16 mouse cellular contexts compared by ENCODE assay signal in the genomic region with DNA sequence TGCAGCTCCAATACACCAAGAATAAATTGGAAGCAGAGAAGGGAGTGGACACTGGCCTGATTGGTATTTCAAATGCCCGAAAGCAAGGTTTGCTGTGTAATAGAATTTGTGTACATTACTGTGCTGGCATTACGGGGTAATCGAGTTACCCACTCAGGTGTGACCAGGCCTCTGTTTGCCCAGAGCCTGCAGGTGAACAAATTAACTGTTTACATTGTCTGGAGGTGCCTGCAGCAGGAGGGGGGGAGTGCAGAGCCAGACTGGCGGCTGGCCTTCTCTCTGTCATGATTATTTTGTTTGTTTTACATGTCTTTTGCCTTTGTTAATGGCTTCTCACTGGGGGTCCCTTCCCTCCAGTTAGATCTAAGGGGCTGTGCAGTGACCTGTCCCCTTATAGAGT. TPM values are rescaled to one million over a fixed set of nuclear protein-coding genes. Genes with fewer than 3 reads are reported as not detected.
DNase-seq lines count a peak whose midpoint lies in the region; ATAC-seq and TF ChIP-seq lines count a peak whose summit lies in the region.
"Had no signal": no experiment of that assay in that cellular context is flagged by ENCODE, and none has a peak within 500 bp of the region (broad histone marks: within the 10 kb centered on the region; RNA-seq: fewer than 3 reads in every experiment).

No protein-coding gene starts in this region.

- H3K4me3 ChIP-seq in lung, embryonic 14.5 days (ENCODE audit: low read depth, low read length), result no peak overlapping the region
- H3K4me3 ChIP-seq in hindbrain, embryonic 12.5 days, result no peak overlapping the region
- no peak overlapping the region for H3K4me3 ChIP-seq in kidney, embryonic 14.5 days (ENCODE audit: low read length)
- no peak overlapping the region for H3K4me3 ChIP-seq in neural tube, embryonic 14.5 days (ENCODE audit: low read depth, low read length)
- H3K4me3 ChIP-seq in cerebellum, adult 2 months (replicated peaks; ENCODE audit: insufficient read depth, low read depth, low read length), result no peak overlapping the region
- no peak overlapping the region for H3K4me3 ChIP-seq in heart, embryonic 11.5 days (ENCODE audit: low read depth, low read length)
- H3K4me3 ChIP-seq: erythroblast, embryonic 14.5 days; heart, embryonic 15.5 days; liver, embryonic 15.5 days had no signal

- H3K4me1 ChIP-seq in lung, embryonic 14.5 days (ENCODE audit: insufficient read depth), result peaks cover 3% of the 10 kb centered on the region; the same call in 1 of the 2 replicates
- peaks cover 36% of the 10 kb centered on the region for H3K4me1 ChIP-seq in hindbrain, embryonic 12.5 days
- peaks cover 46% of the 10 kb centered on the region for H3K4me1 ChIP-seq in kidney, embryonic 14.5 days (ENCODE audit: control insufficient read depth, insufficient read depth, low read length)
- H3K4me1 ChIP-seq in neural tube, embryonic 14.5 days (ENCODE audit: control insufficient read depth, insufficient read depth, low read length), result peaks cover 36% of the 10 kb centered on the region
- H3K4me1 ChIP-seq in cerebellum, adult 2 months (ENCODE audit: control insufficient read depth, insufficient read depth, low read length), result peaks cover 5% of the 10 kb centered on the region
- H3K4me1 ChIP-seq in heart, embryonic 11.5 days (ENCODE audit: control insufficient read depth, insufficient read depth, low read length), result 0 out of 2 replicates have a peak, but pooled peaks cover 3% of the 10 kb centered on the region
- H3K4me1 ChIP-seq: liver, embryonic 15.5 days had no signal

- H3K27me3 ChIP-seq in lung, embryonic 14.5 days (ENCODE audit: insufficient read depth, low read length), result no peaks in the 10 kb centered on the region
- peaks cover 9% of the 10 kb centered on the region; the same call in 1 of the 2 replicates for H3K27me3 ChIP-seq in hindbrain, embryonic 12.5 days
- no peaks in the 10 kb centered on the region for H3K27me3 ChIP-seq in kidney, embryonic 14.5 days (ENCODE audit: control insufficient read depth, insufficient read depth, low read length)
- H3K27me3 ChIP-seq in neural tube, embryonic 14.5 days (ENCODE audit: control insufficient read depth, insufficient read depth, low read length), result no peaks in the 10 kb centered on the region
- no peaks in the 10 kb centered on the region for H3K27me3 ChIP-seq in cerebellum, adult 2 months (ENCODE audit: control insufficient read depth, insufficient read depth, low read length)
- H3K27me3 ChIP-seq in heart, embryonic 11.5 days (ENCODE audit: control insufficient read depth, insufficient read depth, low read length), result peaks cover 7% of the 10 kb centered on the region; the same call in 1 of the 2 replicates

- TF ChIP-seq CTCF in lung, embryonic 14.5 days (IDR thresholded peaks at IDR 0.05; ENCODE audit: low read depth), result no peak
- TF ChIP-seq CTCF in cerebellum, adult 2 months (IDR thresholded peaks at IDR 0.05; ENCODE audit: borderline replicate concordance, insufficient read depth, low read depth, low read length), result no peak

- no peak overlapping the region for H3K9ac ChIP-seq in lung, embryonic 14.5 days
- H3K9ac ChIP-seq in hindbrain, embryonic 12.5 days, result no peak overlapping the region
- H3K9ac ChIP-seq in kidney, embryonic 14.5 days (ENCODE audit: low read depth, low read length), result no peak overlapping the region
- H3K9ac ChIP-seq in neural tube, embryonic 14.5 days (replicated peaks; ENCODE audit: low read depth, low read length), result no peak overlapping the region
- H3K9ac ChIP-seq in heart, embryonic 11.5 days (ENCODE audit: low read depth, low read length), result no peak overlapping the region
- H3K9ac ChIP-seq: heart, embryonic 15.5 days; liver, embryonic 15.5 days had no signal

- no peak for DNase-seq in lung, embryonic 14.5 days
- DNase-seq in lung, postnatal 10 days, result no peak
- no peak for DNase-seq in right cerebral cortex, postnatal 25 days
- DNase-seq in cerebellum, adult 2 months, result no peak
- DNase-seq: adrenal gland, postnatal 14 days; cerebellum, postnatal 14 days; right cerebral cortex, adult 18-20 months; thymus, adult 18-20 months had no signal

- no peaks in the 10 kb centered on the region for H3K36me3 ChIP-seq in lung, embryonic 14.5 days (ENCODE audit: insufficient read depth)
- no peaks in the 10 kb centered on the region for H3K36me3 ChIP-seq in hindbrain, embryonic 12.5 days
- no peaks in the 10 kb centered on the region for H3K36me3 ChIP-seq in kidney, embryonic 14.5 days (ENCODE audit: control insufficient read depth, insufficient read depth, low read length)
- no peaks in the 10 kb centered on the region for H3K36me3 ChIP-seq in neural tube, embryonic 14.5 days (ENCODE audit: control insufficient read depth, insufficient read depth, low read length)
- no peaks in the 10 kb centered on the region for H3K36me3 ChIP-seq in heart, embryonic 11.5 days (ENCODE audit: control insufficient read depth, insufficient read depth, low read length)
- H3K36me3 ChIP-seq: G1E; heart, embryonic 15.5 days; liver, embryonic 15.5 days had no signal

- H3K4me2 ChIP-seq in lung, embryonic 14.5 days, result no peak overlapping the region
- no peak overlapping the region; the same call in 1 of the 2 replicates for H3K4me2 ChIP-seq in hindbrain, embryonic 12.5 days (replicated peaks)
- H3K4me2 ChIP-seq in kidney, embryonic 14.5 days (replicated peaks; ENCODE audit: low read depth, low read length), result no peak overlapping the region
- no peak overlapping the region for H3K4me2 ChIP-seq in neural tube, embryonic 14.5 days (ENCODE audit: low read depth, low read length)
- H3K4me2 ChIP-seq in heart, embryonic 11.5 days, result no peak overlapping the region
- H3K4me2 ChIP-seq: heart, embryonic 15.5 days; liver, embryonic 15.5 days had no signal

- peak overlapping the region; percentile 40; the same call in 1 of the 2 replicates for H3K27ac ChIP-seq in lung, embryonic 14.5 days (ENCODE audit: low read depth)
- H3K27ac ChIP-seq in hindbrain, embryonic 12.5 days, result 0 out of 2 replicates have a peak overlapping the region, but pooled peaks have one; percentile 18
- H3K27ac ChIP-seq in kidney, embryonic 14.5 days (ENCODE audit: low read depth, low read length), result peak overlapping the region; percentile 25; the same call in 1 of the 2 replicates
- H3K27ac ChIP-seq in neural tube, embryonic 14.5 days (ENCODE audit: low read depth, low read length), result peak overlapping the region; percentile 62
- H3K27ac ChIP-seq in cerebellum, adult 2 months (ENCODE audit: insufficient read depth, low read length), result no peak overlapping the region
- no peak overlapping the region for H3K27ac ChIP-seq in heart, embryonic 11.5 days (ENCODE audit: low read depth, low read length)
- H3K27ac ChIP-seq: heart, embryonic 15.5 days; liver, embryonic 15.5 days had no signal

- no peak for TF ChIP-seq POLR2A in cerebellum, adult 2 months (IDR thresholded peaks at IDR 0.05; ENCODE audit: borderline replicate concordance, insufficient read depth, low read length)

- H3K9me3 ChIP-seq in lung, embryonic 14.5 days (ENCODE audit: low read depth, low read length), result no peaks in the 10 kb centered on the region
- no peaks in the 10 kb centered on the region for H3K9me3 ChIP-seq in hindbrain, embryonic 12.5 days (replicated peaks)
- no peaks in the 10 kb centered on the region for H3K9me3 ChIP-seq in kidney, embryonic 14.5 days (ENCODE audit: control insufficient read depth, low read length)
- no peaks in the 10 kb centered on the region for H3K9me3 ChIP-seq in neural tube, embryonic 14.5 days (ENCODE audit: control insufficient read depth, low read length)
- H3K9me3 ChIP-seq in heart, embryonic 11.5 days (replicated peaks; ENCODE audit: control insufficient read depth, low read length), result no peaks in the 10 kb centered on the region
- H3K9me3 ChIP-seq: G1E; heart, embryonic 15.5 days; liver, embryonic 15.5 days had no signal

- WGBS in lung, embryonic 14.5 days, result 30% methylated on average over 4 of the region's 4 CpGs
- WGBS in hindbrain, embryonic 12.5 days, result 22% methylated on average over 4 of the region's 4 CpGs
- WGBS in kidney, embryonic 14.5 days, result 18% methylated on average over 4 of the region's 4 CpGs
- WGBS in neural tube, embryonic 14.5 days, result 39% methylated on average over 4 of the region's 4 CpGs
- 79% methylated on average over 4 of the region's 4 CpGs for whole genome bisulfite sequencing in cerebellum, adult 2 months
- WGBS in heart, embryonic 11.5 days (ENCODE audit: insufficient replicate concordance), result 68% methylated on average over 4 of the region's 4 CpGs

- ATAC-seq in lung, embryonic 14.5 days (ENCODE audit: insufficient read depth), result peak; percentile 35; the same call in 1 of the 2 replicates
- no peak for ATAC-seq in hindbrain, embryonic 12.5 days (ENCODE audit: low FRiP score)
- ATAC-seq in kidney, embryonic 14.5 days (ENCODE audit: low FRiP score, low TSS enrichment), result peak; percentile 50; the same call in 1 of the 2 replicates
- ATAC-seq in neural tube, embryonic 14.5 days (ENCODE audit: low read depth), result no peak
- ATAC-seq in heart, embryonic 11.5 days (replicated peaks; ENCODE audit: insufficient number of reproducible peaks, low FRiP score, low TSS enrichment), result no peak

RNA-seq across cellular contexts. Expression of a gene that starts 44.7 kb away (rescaled TPM):
- polyA plus RNA-seq in lung, embryonic 14.5 days (2014; fragmentation: Nextera tagmentation; extraction: Ambion mirVana), result 10.3 and 15.7 TPM in 2 replicates
- 40.5 and 45.1 TPM in 2 replicates for polyA plus RNA-seq in hindbrain, embryonic 12.5 days (2016; fragmentation: Nextera tagmentation; extraction: Ambion mirVana)
- 8.6 and 10.2 TPM in 2 replicates for polyA plus RNA-seq in kidney, embryonic 14.5 days (2014; fragmentation: Nextera tagmentation; extraction: Ambion mirVana)
- 43.9 and 51.2 TPM in 2 replicates for polyA plus RNA-seq in neural tube, embryonic 14.5 days (2014; fragmentation: Nextera tagmentation; extraction: Ambion mirVana)
- 38.5 and 38.9 TPM in 2 replicates for polyA plus RNA-seq in cerebellum, adult 2 months (2012; rRNA removed)
- polyA plus RNA-seq in heart, embryonic 11.5 days (2014; fragmentation: Nextera tagmentation; extraction: Ambion mirVana), result 6.8 and 7.0 TPM in 2 replicates

RNA-seq across cellular contexts. Expression of a gene that starts 56.3 kb away (rescaled TPM):
- 103 and 112 TPM in 2 replicates for polyA plus RNA-seq in lung, embryonic 14.5 days (2014; fragmentation: Nextera tagmentation; extraction: Ambion mirVana)
- polyA plus RNA-seq in hindbrain, embryonic 12.5 days (2016; fragmentation: Nextera tagmentation; extraction: Ambion mirVana), result 136 TPM in 2 replicates
- polyA plus RNA-seq in kidney, embryonic 14.5 days (2014; fragmentation: Nextera tagmentation; extraction: Ambion mirVana), result 137 and 181 TPM in 2 replicates
- polyA plus RNA-seq in neural tube, embryonic 14.5 days (2014; fragmentation: Nextera tagmentation; extraction: Ambion mirVana), result 62.5 and 66.5 TPM in 2 replicates
- 37.9 and 40.7 TPM in 2 replicates for polyA plus RNA-seq in cerebellum, adult 2 months (2012; rRNA removed)
- polyA plus RNA-seq in heart, embryonic 11.5 days (2014; fragmentation: Nextera tagmentation; extraction: Ambion mirVana), result 50.7 and 60.0 TPM in 2 replicates

Comparison
In these comparisons a context has a peak if more than half of its experiments do, and no peak if none do; other contexts are left out.
1. ATAC-seq: peak in lung, embryonic 14.5 days (single experiment) and kidney, embryonic 14.5 days (single experiment); none in hindbrain, embryonic 12.5 days (single experiment), neural tube, embryonic 14.5 days (single experiment) and heart, embryonic 11.5 days (single experiment).
2. H3K27ac ChIP-seq: peak in lung, embryonic 14.5 days (single experiment), hindbrain, embryonic 12.5 days (single experiment), kidney, embryonic 14.5 days (single experiment) and neural tube, embryonic 14.5 days (single experiment); none in cerebellum, adult 2 months (single experiment) and heart, embryonic 11.5 days (single experiment).